Mouse (Mus musculus) telencephalon, adult 2 months (tissue): ENCODE measurements at regions not wholly inside any gene's neighbourhood (a gene's known extent, or its start where the extent isn't known, plus 50 kb on each side); places are given as distances from the start of the nearest gene placed in this dataset.

Source experiments
- DNase-seq: peaks from one replicate; pipeline ENCODE4 v3.0.0-alpha.2; 2011; ENCODE audit warnings: low read depth, low spot score

- DNase-seq = no peak
These were observed 143.6 kb downstream of the Dmrta2 start for GRCm38 (mm10) chr4:110121447-110121846.

- DNase-seq = no peak
These were observed 147.4 kb downstream of the Dmrta2 start for GRCm38 (mm10) chr4:110125067-110125784.

- no peak for DNase-seq
These were observed 150.2 kb downstream of the Dmrta2 start for GRCm38 (mm10) chr4:110127941-110128520.

GRCm38 (mm10) chr4:110128918-110129317, 151.1 kb downstream of the Dmrta2 start:
- no peak for DNase-seq

- no peak for DNase-seq
These were observed 151.7 kb downstream of the Dmrta2 start for GRCm38 (mm10) chr4:110129518-110129917.

GRCm38 (mm10) chr4:110132061-110132460, 154.2 kb downstream of the Dmrta2 start:
- DNase-seq = no peak

- no peak for DNase-seq
These were observed 156.2 kb downstream of the Dmrta2 start for GRCm38 (mm10) chr4:110134036-110134435.

GRCm38 (mm10) chr4:110145229-110145628, 167.4 kb downstream of the Dmrta2 start:
- DNase-seq = no peak

GRCm38 (mm10) chr4:110152103-110152946, 174.5 kb downstream of the Dmrta2 start:
- DNase-seq = no peak
